Mouse (Mus musculus): ENCODE data around the gene Atad1. TPM values are rescaled to one million over a fixed set of nuclear protein-coding genes. Genes with fewer than 3 reads are reported as not detected.
A peak's percentile ranks its signal among the peaks of the same experiment; 100 is the strongest.
"Not testable (repeated sequence)": the region's sequence is repeated elsewhere in the genome, so short reads cannot be mapped to it uniquely, and the experiment has no call there.

Gene Atad1
- polyA plus RNA-seq, 1 experiment from 2014 or later = 99.3 TPM

DNA sequence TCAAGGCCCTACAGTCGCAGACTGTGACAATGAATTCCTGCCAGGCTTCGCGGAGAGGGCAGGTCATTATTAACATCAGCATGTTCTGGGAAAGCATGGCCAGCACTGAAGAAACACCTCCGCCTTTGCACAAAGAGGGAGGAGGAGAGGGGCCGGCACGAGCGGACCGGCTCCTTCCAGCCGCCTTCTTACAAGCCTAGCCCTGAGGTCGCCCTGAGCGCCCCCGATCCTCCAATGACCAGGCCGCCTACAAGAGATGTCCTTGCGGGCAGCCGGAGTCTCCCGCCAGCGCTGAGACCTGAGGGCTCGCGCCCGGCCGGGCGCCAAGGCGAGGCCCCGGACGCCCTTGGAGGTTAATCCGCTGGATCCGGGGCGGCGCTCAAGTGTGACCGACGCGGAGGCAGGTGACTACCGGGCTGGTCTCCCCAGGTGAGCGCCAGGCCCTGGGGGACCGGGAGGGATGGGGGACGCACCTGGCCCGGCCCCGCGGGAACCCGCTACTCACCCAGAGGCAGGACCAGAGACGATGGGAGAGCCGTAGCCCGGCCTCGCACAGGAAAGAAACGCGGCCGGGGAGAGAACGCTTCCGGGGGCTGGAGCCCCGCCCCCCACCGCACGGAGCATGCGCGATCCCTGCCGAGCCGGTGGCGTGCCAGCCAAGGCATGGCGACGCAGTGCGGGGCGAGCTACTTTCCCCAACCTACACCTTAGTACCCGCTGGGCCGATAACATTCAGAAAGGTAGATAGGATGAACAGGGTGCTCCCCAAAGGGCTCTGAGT lies 27.6 kb downstream of the Atad1 start:
- H3K4me1 ChIP-seq = peaks cover 16% of the 10 kb centered on the region
- peak overlapping the region; percentile 88 for H3K9ac ChIP-seq (replicated peaks)
- no peaks in the 10 kb centered on the region for H3K9me3 ChIP-seq
- H3K4me3 ChIP-seq = peak overlapping the region; percentile 90
- under 1% methylated on average over 63 of the region's 63 CpGs for WGBS
- H3K36me3 ChIP-seq = no peaks in the 10 kb centered on the region
- H3K4me2 ChIP-seq (replicated peaks) = peak overlapping the region; percentile 83
- H3K27ac ChIP-seq (replicated peaks) = peak overlapping the region; percentile 94
- peak; percentile 97 for ATAC-seq (ENCODE audit: low FRiP score, low read depth)
- H3K27me3 ChIP-seq = no peaks in the 10 kb centered on the region

- ATAC-seq (ENCODE audit: low FRiP score, low read depth) = no peak
- Histone ChIP-seq H3K4me2 (replicated peaks) (no peak overlapping the region), H3K9ac (replicated peaks) (no peak overlapping the region), H3K4me3 (no peak overlapping the region), H3K27ac (replicated peaks) (no peak overlapping the region), H3K36me3 (peaks cover 13% of the 10 kb centered on the region; the same call in 1 of the 2 replicates), H3K27me3 (no peaks in the 10 kb centered on the region), H3K4me1 (peaks cover 16% of the 10 kb centered on the region), H3K9me3 (no peaks in the 10 kb centered on the region)
- WGBS = 71% methylated on average over 3 of the region's 3 CpGs
Measured at GRCm38 (mm10) chr19:32710288-32710687, 29.3 kb downstream of the Atad1 start.

DNA sequence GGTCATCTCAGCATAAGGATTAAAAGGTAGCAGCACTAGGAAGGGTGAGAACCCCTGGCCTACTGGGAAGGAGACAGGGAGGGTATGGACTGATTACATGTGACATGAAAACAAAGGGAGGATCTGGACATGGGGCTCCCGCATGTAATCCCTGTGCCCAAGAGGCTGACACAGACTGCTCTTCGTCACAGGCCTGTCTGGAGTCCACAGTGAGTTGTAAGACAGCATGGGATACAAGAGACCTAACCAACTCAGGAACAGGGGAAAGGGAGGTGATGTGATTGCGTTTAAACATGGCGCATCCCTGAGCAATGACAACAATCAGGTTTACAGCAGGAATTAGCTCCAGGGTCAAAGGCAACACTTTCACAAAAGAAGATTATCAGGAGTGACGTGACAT lies 30.6 kb downstream of the Atad1 start:
- 79% methylated on average over 5 of the region's 5 CpGs for WGBS
- no peak overlapping the region for H3K9ac ChIP-seq (replicated peaks)
- H3K27me3 ChIP-seq = no peaks in the 10 kb centered on the region
- H3K4me3 ChIP-seq = no peak overlapping the region
- H3K4me2 ChIP-seq (replicated peaks) = no peak overlapping the region
- ATAC-seq (ENCODE audit: low FRiP score, low read depth) = no peak
- peaks cover 16% of the 10 kb centered on the region for H3K4me1 ChIP-seq
- H3K36me3 ChIP-seq = peaks cover 24% of the 10 kb centered on the region
- no peaks in the 10 kb centered on the region for H3K9me3 ChIP-seq
- H3K27ac ChIP-seq (replicated peaks) = no peak overlapping the region

DNA sequence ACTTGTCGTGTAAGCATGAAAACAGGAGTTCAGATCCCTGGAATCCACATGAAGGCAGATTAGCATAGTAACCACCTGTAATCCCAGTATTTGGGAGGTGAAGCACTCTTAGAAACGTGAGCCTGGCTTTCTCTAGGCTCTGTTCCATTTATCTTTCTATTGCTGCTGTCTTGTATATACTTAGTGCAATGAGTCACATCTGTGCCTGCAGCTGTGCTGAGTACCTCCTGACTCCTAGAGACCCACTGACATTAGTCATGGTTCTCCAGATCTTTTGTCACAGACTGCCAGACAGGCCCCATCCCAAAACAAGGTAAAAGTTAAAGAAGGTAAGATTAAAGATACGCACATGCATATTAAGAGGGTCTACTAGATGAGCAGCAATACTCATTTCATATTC lies 37.4 kb downstream of the Atad1 start:
- Histone ChIP-seq H3K9me3 (no peaks in the 10 kb centered on the region), H3K9ac (replicated peaks) (no peak overlapping the region), H3K4me2 (replicated peaks) (no peak overlapping the region), H3K4me1 (no peaks in the 10 kb centered on the region), H3K27me3 (no peaks in the 10 kb centered on the region), H3K36me3 (peaks cover 76% of the 10 kb centered on the region), H3K4me3 (no peak overlapping the region), H3K27ac (replicated peaks) (no peak overlapping the region)
- WGBS = 88% methylated on average over 3 of the region's 3 CpGs
- no peak for ATAC-seq (ENCODE audit: low FRiP score, low read depth)

- Histone ChIP-seq H3K9me3 (no peaks in the 10 kb centered on the region), H3K4me1 (no peaks in the 10 kb centered on the region), H3K27me3 (no peaks in the 10 kb centered on the region), H3K4me3 (no peak overlapping the region), H3K27ac (replicated peaks) (no peak overlapping the region), H3K36me3 (peaks cover 84% of the 10 kb centered on the region), H3K9ac (replicated peaks) (no peak overlapping the region), H3K4me2 (replicated peaks) (no peak overlapping the region)
- ATAC-seq (ENCODE audit: low FRiP score, low read depth) = no peak
- WGBS = 94% methylated on average over 2 of the region's 2 CpGs
Measured at GRCm38 (mm10) chr19:32696674-32697073, 42.9 kb downstream of the Atad1 start.

- no peak for ATAC-seq (ENCODE audit: low FRiP score, low read depth)
- Histone ChIP-seq H3K4me1 (no peaks in the 10 kb centered on the region), H3K4me3 (no peak overlapping the region), H3K27me3 (no peaks in the 10 kb centered on the region), H3K4me2 (replicated peaks) (no peak overlapping the region), H3K9me3 (no peaks in the 10 kb centered on the region), H3K9ac (replicated peaks) (no peak overlapping the region), H3K36me3 (peaks cover 51% of the 10 kb centered on the region), H3K27ac (replicated peaks) (no peak overlapping the region)
- WGBS = 89% methylated on average over 6 of the region's 6 CpGs
Measured at GRCm38 (mm10) chr19:32689724-32690123, 49.9 kb downstream of the Atad1 start.

DNA sequence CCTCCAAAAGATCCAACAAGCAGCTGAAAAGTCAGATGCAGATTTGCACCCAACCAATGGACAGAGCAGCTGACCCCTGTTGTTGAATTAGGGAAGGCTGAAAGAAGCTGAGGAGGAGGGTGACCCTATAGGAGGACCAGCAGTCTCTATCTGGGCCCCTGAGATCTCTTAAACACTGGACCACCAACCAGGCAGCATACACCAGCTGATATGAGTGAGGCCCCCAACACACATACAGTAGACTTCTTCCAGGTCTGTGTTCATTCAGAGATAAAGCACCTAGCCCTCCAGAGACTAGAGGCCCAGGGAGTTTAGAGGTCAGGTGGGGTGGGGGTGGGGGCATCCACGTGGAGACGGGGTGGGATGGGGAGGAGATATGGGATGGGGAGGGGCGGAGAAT lies 51.4 kb downstream of the Atad1 start:
- ATAC-seq (ENCODE audit: low FRiP score, low read depth); H3K9ac ChIP-seq (replicated peaks): not testable (repeated sequence)

GRCm38 (mm10) chr19:32687721-32688120 lies 51.9 kb downstream of the Atad1 start:
- H3K9me3 ChIP-seq = no peaks in the 10 kb centered on the region
- no peak overlapping the region for H3K27ac ChIP-seq (replicated peaks)
- no peaks in the 10 kb centered on the region for H3K4me1 ChIP-seq
- ATAC-seq (ENCODE audit: low FRiP score, low read depth) = no peak
- no peak overlapping the region for H3K4me2 ChIP-seq (replicated peaks)
- H3K27me3 ChIP-seq = no peaks in the 10 kb centered on the region
- H3K9ac ChIP-seq (replicated peaks) = no peak overlapping the region
- peaks cover 39% of the 10 kb centered on the region for H3K36me3 ChIP-seq
- H3K4me3 ChIP-seq = no peak overlapping the region
- 66% methylated on average over 5 of the region's 5 CpGs for WGBS

More for the DNA sequence above, 51.4 kb downstream of the Atad1 start:
- not testable (repeated sequence) for H3K27ac ChIP-seq (replicated peaks); H3K4me1 ChIP-seq; H3K4me2 ChIP-seq (replicated peaks); H3K4me3 ChIP-seq; H3K9me3 ChIP-seq; H3K27me3 ChIP-seq
- peaks cover 40% of the 10 kb centered on the region for H3K36me3 ChIP-seq
- 93% methylated on average over 3 of the region's 3 CpGs for WGBS

- Histone ChIP-seq H3K9ac (replicated peaks) (no peak overlapping the region), H3K36me3 (peaks cover 44% of the 10 kb centered on the region), H3K4me1 (no peaks in the 10 kb centered on the region), H3K4me3 (no peak overlapping the region), H3K27me3 (no peaks in the 10 kb centered on the region), H3K9me3 (no peaks in the 10 kb centered on the region), H3K4me2 (replicated peaks) (no peak overlapping the region), H3K27ac (replicated peaks) (no peak overlapping the region)
- no peak for ATAC-seq (ENCODE audit: low FRiP score, low read depth)
- 92% methylated on average over 5 of the region's 5 CpGs for WGBS
Measured at GRCm38 (mm10) chr19:32683081-32683480, 56.5 kb downstream of the Atad1 start.

- Histone ChIP-seq H3K9me3 (no peaks in the 10 kb centered on the region), H3K36me3 (peaks cover 45% of the 10 kb centered on the region), H3K27me3 (no peaks in the 10 kb centered on the region), H3K4me3 (no peak overlapping the region), H3K4me2 (replicated peaks) (no peak overlapping the region), H3K9ac (replicated peaks) (no peak overlapping the region), H3K27ac (replicated peaks) (no peak overlapping the region), H3K4me1 (no peaks in the 10 kb centered on the region)
- ATAC-seq (ENCODE audit: low FRiP score, low read depth) = no peak
- WGBS = 96% methylated on average over 2 of the region's 2 CpGs
Measured at GRCm38 (mm10) chr19:32680894-32681293, 58.7 kb downstream of the Atad1 start.

- WGBS = 93% methylated on average over 3 of the region's 3 CpGs
- H3K36me3 ChIP-seq = peaks cover 45% of the 10 kb centered on the region
- no peaks in the 10 kb centered on the region for H3K9me3 ChIP-seq
- H3K27me3 ChIP-seq = no peaks in the 10 kb centered on the region
- no peak overlapping the region for H3K9ac ChIP-seq (replicated peaks)
- H3K4me3 ChIP-seq = no peak overlapping the region
- H3K27ac ChIP-seq (replicated peaks) = no peak overlapping the region
- no peak for ATAC-seq (ENCODE audit: low FRiP score, low read depth)
- H3K4me1 ChIP-seq = no peaks in the 10 kb centered on the region
- no peak overlapping the region for H3K4me2 ChIP-seq (replicated peaks)
Measured at GRCm38 (mm10) chr19:32675766-32676165, 63.8 kb downstream of the Atad1 start.

DNA sequence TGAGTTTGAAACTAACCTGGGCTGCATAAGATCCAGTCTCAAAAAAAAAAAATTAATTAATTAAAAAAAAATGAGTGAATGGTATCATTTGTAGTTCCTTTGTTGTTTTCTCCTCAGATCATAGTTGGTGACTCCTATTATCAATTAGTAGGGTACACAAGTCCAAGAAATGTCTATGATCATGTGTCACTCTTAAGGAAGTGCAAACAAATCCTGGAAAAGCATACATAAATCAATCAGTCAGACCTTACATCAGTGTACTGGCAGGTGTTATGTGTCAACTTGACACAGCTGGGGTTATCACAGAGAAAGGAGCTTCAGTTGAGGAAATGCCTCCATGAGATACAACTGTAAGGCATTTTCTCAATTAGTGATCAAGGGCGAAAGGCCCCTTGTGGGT lies 71.8 kb downstream of the Atad1 start:
- not testable (repeated sequence) for H3K4me3 ChIP-seq; H3K27ac ChIP-seq (replicated peaks); H3K9ac ChIP-seq (replicated peaks); H3K27me3 ChIP-seq; H3K9me3 ChIP-seq; H3K36me3 ChIP-seq; H3K4me2 ChIP-seq (replicated peaks); ATAC-seq (ENCODE audit: low FRiP score, low read depth); H3K4me1 ChIP-seq
- 90% methylated on average over 1 of the region's 1 CpGs for WGBS

DNA sequence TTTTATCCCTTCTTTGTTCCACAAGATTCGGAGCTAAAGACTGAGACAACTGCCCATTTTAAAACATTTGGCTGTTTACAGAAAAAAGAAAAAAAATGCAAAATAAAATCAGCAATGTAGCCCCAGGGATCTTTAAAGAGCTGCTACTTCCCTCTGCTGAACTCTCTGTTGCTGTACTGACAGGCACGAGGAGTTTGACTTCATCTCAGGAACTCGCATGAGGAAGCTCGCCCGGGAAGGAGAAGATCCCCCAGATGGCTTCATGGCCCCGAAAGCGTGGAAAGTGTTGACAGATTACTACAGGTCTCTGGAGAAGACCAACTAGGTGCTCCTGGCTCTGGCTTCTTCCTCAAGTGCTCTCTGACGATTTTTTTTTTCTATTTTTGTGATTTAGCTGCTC lies 74.3 kb downstream of the Atad1 start:
- H3K27me3 ChIP-seq = no peaks in the 10 kb centered on the region
- WGBS = 89% methylated on average over 8 of the region's 8 CpGs
- no peak overlapping the region for H3K4me2 ChIP-seq (replicated peaks)
- H3K4me1 ChIP-seq = no peaks in the 10 kb centered on the region
- H3K4me3 ChIP-seq = no peak overlapping the region
- H3K36me3 ChIP-seq = 0 out of 2 replicates have a peak, but pooled peaks cover 10% of the 10 kb centered on the region
- no peaks in the 10 kb centered on the region for H3K9me3 ChIP-seq
- H3K27ac ChIP-seq (replicated peaks) = no peak overlapping the region
- no peak for ATAC-seq (ENCODE audit: low FRiP score, low read depth)
- no peak overlapping the region for H3K9ac ChIP-seq (replicated peaks)
